Mouse (Mus musculus) left cerebral cortex, postnatal 36 days (tissue): Measurements from ENCODE around the gene Lrrc47. TPM values are rescaled to one million over a fixed set of nuclear protein-coding genes. Genes with fewer than 3 reads are reported as not detected.

Experiments used
- DNase-seq, 2 experiments: peaks; one replicate each; pipeline ENCODE4 v3.0.0; 2021 to 2022; ENCODE audit warnings: low spot score in 2 of 2, mixed read lengths in 1 of 2
- intact Hi-C: fragments of 180-260 bp; cut with DNase I; formaldehyde crosslinking; loops from one replicate; pipeline ENCODE4 v1.15.1; 2025
- total RNA-seq, 2 experiments: library from RNA; stranded (reverse); gene quantifications; 2 replicates each; pipeline ENCODE4 v1.2.3; 2021

The Lrrc47 gene
- 10 to 100 TPM; 63.2 to 63.8 TPM for total RNA-seq

DNA sequence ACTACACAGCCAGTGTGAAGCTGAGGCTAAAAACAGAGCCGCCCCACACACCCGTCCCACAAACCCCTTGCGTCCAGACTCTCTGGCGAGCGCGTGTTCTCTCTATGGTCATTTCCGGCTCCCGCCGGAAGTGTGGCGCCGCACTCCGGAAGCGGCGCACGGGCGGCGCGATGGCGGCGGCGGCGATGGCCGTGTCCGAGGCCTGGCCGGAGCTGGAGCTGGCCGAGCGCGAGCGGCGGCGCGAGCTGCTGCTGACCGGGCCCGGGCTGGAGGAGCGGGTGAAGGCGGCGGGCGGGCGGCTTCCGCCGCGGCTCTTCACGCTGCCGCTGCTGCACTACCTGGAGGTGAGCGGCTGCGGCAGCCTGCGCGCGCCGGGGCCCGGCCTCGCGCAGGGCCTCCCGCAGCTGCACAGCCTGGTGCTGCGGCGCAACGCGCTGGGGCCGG lies at the start of gene Lrrc47:
Gene Lrrc47 (plus strand): TSS at position 86 of the 444 bp plus-strand sequence.
- DNase-seq, result peak; percentile 85
- intact Hi-C loops, result loop anchor here (2.0 to 5.0 kb wide), 2 partner anchors 37 to 54 kb away; partner anchors contain the start of genes A430005L14Rik, Cep104 and Dffb

GRCm38 (mm10) chr4:153962631-153963030 lies 48.9 kb upstream of the Lrrc47 start:
- peak; percentile 56 to 77 for DNase-seq
- intact Hi-C loops, result no loop called here

- DNase-seq, result no peak
- intact Hi-C loops, result no loop called here
Observed at GRCm38 (mm10) chr4:153966651-153967050, 44.9 kb upstream of the Lrrc47 start.

- intact Hi-C loops, result no loop called here
- no peak for DNase-seq
Observed at GRCm38 (mm10) chr4:153967556-153967955, 44.0 kb upstream of the Lrrc47 start.

- intact Hi-C loops, result no loop called here
- no peak for DNase-seq
Observed at GRCm38 (mm10) chr4:153968063-153968462, 43.5 kb upstream of the Lrrc47 start.

DNA sequence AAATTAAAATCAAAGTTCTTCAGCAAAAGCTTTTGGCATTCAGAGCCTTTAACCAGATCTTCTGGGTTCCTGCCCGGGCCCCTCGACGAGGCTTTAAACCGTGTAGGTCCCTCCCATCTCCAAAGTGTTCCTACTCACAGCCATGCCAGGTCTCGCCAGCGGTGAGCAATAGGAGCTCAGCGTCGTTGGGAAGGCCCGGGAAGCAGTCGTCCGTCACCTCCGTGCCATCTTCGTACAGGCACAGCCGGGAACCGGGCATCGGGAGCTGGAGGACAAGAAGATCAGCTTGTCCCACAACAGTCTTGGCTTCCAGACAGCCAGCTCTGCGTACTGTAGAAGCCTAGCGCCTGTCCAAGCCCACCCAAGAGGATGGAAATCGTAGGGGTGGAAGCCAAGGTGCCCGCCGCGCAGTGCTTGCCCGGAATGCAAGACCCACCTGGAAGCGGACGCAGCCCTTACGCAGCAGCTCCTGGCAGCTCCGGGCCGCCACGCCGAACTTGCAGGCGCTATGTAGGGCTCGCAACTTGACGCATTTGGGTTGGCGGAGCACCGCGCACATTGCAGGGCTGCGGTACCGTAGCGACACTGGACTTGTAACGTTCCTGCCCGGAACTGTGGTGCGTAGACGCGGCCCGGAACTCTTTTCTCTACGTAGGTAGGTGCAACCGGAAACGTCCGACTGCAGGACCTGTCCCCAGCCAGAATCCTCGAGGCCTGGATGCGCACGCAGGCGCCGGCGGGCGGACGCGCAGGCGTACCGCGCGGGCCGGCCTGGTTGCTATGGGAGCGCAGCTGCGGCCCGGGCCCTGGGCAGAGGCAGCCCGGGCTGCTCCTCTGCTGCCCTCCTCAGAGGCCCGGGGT lies 36.9 kb upstream of the Lrrc47 start, which contains the start of the genes Dffb and Cep104:
Gene Dffb (minus strand): TSS at position 696 of the 861 bp plus-strand sequence.
Gene Cep104 (plus strand): TSS at position 764 of the 861 bp plus-strand sequence.
- intact Hi-C loops, result loop anchor here (2.0 kb wide), 1 partner anchor 36 kb away; the partner anchor contains the start of gene Lrrc47
- DNase-seq, result peak; percentile 96

- no peak for DNase-seq
- intact Hi-C loops, result loop anchor here (2.0 kb wide), 1 partner anchor 36 kb away; the partner anchor contains the start of gene Lrrc47
Observed at GRCm38 (mm10) chr4:153975292-153975662, 36.3 kb upstream of the Lrrc47 start.

GRCm38 (mm10) chr4:153975768-153976167 lies 35.8 kb upstream of the Lrrc47 start:
- DNase-seq, result no peak
- intact Hi-C loops, result loop anchor here (2.0 kb wide), 1 partner anchor 35 kb away; the partner anchor contains the start of gene Lrrc47

- DNase-seq, result no peak
- intact Hi-C loops, result no loop called here
Observed at GRCm38 (mm10) chr4:153979243-153979642, 32.3 kb upstream of the Lrrc47 start.

GRCm38 (mm10) chr4:153980470-153980869 lies 31.1 kb upstream of the Lrrc47 start:
- no peak for DNase-seq
- intact Hi-C loops, result no loop called here

- intact Hi-C loops, result no loop called here
- DNase-seq, result no peak
Observed at GRCm38 (mm10) chr4:153992715-153993114, 18.8 kb upstream of the Lrrc47 start.

GRCm38 (mm10) chr4:153993505-153993904 lies 18.0 kb upstream of the Lrrc47 start:
- no peak for DNase-seq
- intact Hi-C loops, result no loop called here

DNA sequence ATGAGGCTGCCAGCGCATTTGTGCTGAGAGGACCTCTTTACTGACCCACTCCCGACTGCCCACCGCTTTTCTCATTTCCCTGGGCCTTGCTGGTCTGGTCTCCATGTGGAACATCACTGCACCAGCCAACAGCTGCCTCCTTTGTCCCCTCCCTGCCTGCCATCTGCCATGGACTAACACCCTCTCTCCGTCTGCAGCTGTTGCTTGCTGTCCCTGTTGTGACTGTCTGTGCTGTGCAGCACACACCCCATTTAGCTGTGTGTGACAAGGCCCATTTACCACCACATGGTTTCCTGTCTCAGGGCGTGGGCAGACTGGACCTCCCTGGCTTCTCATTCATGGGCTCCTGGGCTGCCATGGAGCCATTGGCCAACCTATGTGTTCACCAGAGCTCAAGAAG lies 6.0 kb upstream of the Lrrc47 start:
- no peak for DNase-seq

GRCm38 (mm10) chr4:154006264-154006663 lies 5.3 kb upstream of the Lrrc47 start:
- intact Hi-C loops, result no loop called here
- no peak for DNase-seq

More for the DNA sequence above, 6.0 kb upstream of the Lrrc47 start:
- intact Hi-C loops, result no loop called here

DNA sequence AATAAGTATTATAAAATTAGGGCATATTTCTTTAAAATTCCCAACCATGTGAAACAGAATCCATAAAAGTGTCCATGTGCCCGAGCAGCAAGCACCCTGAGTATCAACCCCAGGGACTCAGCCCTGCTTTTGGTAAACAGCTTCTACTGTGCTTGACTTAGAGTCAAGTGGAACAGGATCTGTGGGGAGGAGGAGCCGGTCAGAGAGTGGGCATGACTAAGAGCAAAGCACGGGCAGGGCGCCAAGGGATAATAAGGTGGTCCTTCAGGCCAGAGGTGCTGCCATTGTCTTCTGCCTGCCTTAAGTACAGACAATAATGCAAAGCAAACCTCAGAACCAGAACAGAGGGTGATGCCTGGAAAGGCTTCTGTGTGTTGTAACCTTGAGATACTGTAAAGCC lies 3.8 kb upstream of the Lrrc47 start:
- intact Hi-C loops, result no loop called here
- DNase-seq, result peak in 1 of 2 experiments; percentile 2

GRCm38 (mm10) chr4:154010907-154011645 lies 455 bp upstream of the Lrrc47 start:
- intact Hi-C loops, result loop anchor here (2.0 to 5.0 kb wide), 2 partner anchors 36 to 54 kb away; partner anchors contain the start of genes A430005L14Rik, Cep104 and Dffb
- DNase-seq, result peak in 1 of 2 experiments; percentile 2

GRCm38 (mm10) chr4:154012132-154012882 lies 776 bp downstream of the Lrrc47 start:
- intact Hi-C loops, result loop anchor here (5.0 kb wide), 1 partner anchor 55 kb away; the partner anchor contains the start of gene A430005L14Rik
- no peak for DNase-seq

- DNase-seq, result no peak
- intact Hi-C loops, result no loop called here
Observed at GRCm38 (mm10) chr4:154015476-154015875, 3.9 kb downstream of the Lrrc47 start.

GRCm38 (mm10) chr4:154019571-154019970 lies 8.0 kb downstream of the Lrrc47 start:
- peak in 1 of 2 experiments; percentile 45 for DNase-seq
- intact Hi-C loops, result no loop called here
